Mouse (Mus musculus) stomach, postnatal 0 days (tissue): ENCODE results near the gene Cntnap2. TPM values are rescaled to one million over a fixed set of nuclear protein-coding genes. Genes with fewer than 3 reads are reported as not detected.

Experiments
- ATAC-seq: fragments of 200-750 bp; cut with Nextera tagmentation; 2 replicates; pipeline ENCODE4 v1.8.0; 2017; ENCODE audit not compliant: low FRiP score, low TSS enrichment
- DNase-seq: peaks from one replicate; pipeline ENCODE4 v3.0.0-alpha.2; 2016; ENCODE audit warnings: low spot score
- H3K27ac ChIP-seq: fragments of 300-500 bp; sonication (generic); replicated peaks from 2 replicates; pipeline ENCODE4 v1.5.1; 2014; ENCODE audit warnings: mild to moderate bottlenecking, control low read depth
- H3K27me3 ChIP-seq: fragments of 300-500 bp; sonication (generic); 2 replicates; pipeline ENCODE4 v1.6.1; 2014; ENCODE audit warnings: low read length; ENCODE audit not compliant: control insufficient read depth, insufficient read depth
- H3K36me3 ChIP-seq: fragments of 300-500 bp; sonication (generic); 2 replicates; pipeline ENCODE4 v1.6.1; 2014; ENCODE audit warnings: low read length, mixed read lengths; ENCODE audit not compliant: control insufficient read depth, insufficient read depth
- H3K4me1 ChIP-seq: fragments of 300-500 bp; sonication (generic); replicated peaks from 2 replicates; pipeline ENCODE4 v1.6.1; 2014; ENCODE audit warnings: antibody characterized with exemption; ENCODE audit not compliant: control insufficient read depth, insufficient read depth
- H3K4me2 ChIP-seq: fragments of 300-500 bp; sonication (generic); replicated peaks from 2 replicates; pipeline ENCODE4 v1.6.1; 2014; ENCODE audit warnings: low read depth, mild to moderate bottlenecking, control low read depth, moderate library complexity
- H3K4me3 ChIP-seq: fragments of 300-500 bp; sonication (generic); 2 replicates; pipeline ENCODE4 v1.5.1; 2014; ENCODE audit warnings: low read depth, low read length, control low read depth
- H3K9ac ChIP-seq: fragments of 300-500 bp; sonication (generic); 2 replicates; pipeline ENCODE4 v1.6.1; 2014; ENCODE audit warnings: mild to moderate bottlenecking, low read length, control low read depth, mixed read lengths
- H3K9me3 ChIP-seq: fragments of 300-500 bp; sonication (generic); 2 replicates; pipeline ENCODE4 v1.6.1; 2016; ENCODE audit warnings: low read length; ENCODE audit not compliant: control insufficient read depth
- CTCF ChIP-seq: IDR thresholded peaks from 2 replicates; pipeline ENCODE4 v1.5.1; 2016; ENCODE audit warnings: antibody characterized with exemption, low read depth, mild to moderate bottlenecking, moderate library complexity
- EP300 ChIP-seq: optimal IDR thresholded peaks from 2 replicates; pipeline ENCODE3; 2016; ENCODE audit warnings: antibody characterized with exemption
- WGBS: fragments of 180-500 bp; shearing (Covaris S2); extraction: QIAGEN DNeasy Blood & Tissue Kit; methylation state at CpG from one replicate; pipeline ENCODE4 v1.1.7; 2014; 5-methylcytosine and 5-hydroxymethylcytosine counted together
- polyA plus RNA-seq: library from polyadenylated mRNA; unstranded; fragments of >200 nt; fragmentation: Nextera tagmentation; extraction: Ambion mirVana; gene quantifications from 2 replicates; pipeline ENCODE4 v1.2.1, GENCODE M21; 2015

Cntnap2 gene
- polyA plus RNA-seq, 1 experiment from 2014 or later, result 0.55 TPM

GRCm38 (mm10) chr6:46696187-46696586 is 1637.0 kb downstream of the Cntnap2 start:
- Histone ChIP-seq H3K4me2 (no peak overlapping the region), H3K9ac (no peak overlapping the region), H3K36me3 (no peaks in the 10 kb centered on the region), H3K4me3 (no peak overlapping the region), H3K9me3 (no peaks in the 10 kb centered on the region), H3K27me3 (no peaks in the 10 kb centered on the region), H3K4me1 (no peaks in the 10 kb centered on the region), H3K27ac (no peak overlapping the region)
- 76% methylated on average over 1 of the region's 1 CpGs for WGBS
- DNase-seq, result no peak
- ATAC-seq, result no peak
- TF ChIP-seq CTCF (no peak), EP300 (no peak)

GRCm38 (mm10) chr6:46699343-46699742 is 1640.2 kb downstream of the Cntnap2 start:
- H3K9me3 ChIP-seq, result no peaks in the 10 kb centered on the region
- H3K9ac ChIP-seq, result no peak overlapping the region
- ATAC-seq (no peak), DNase-seq (no peak)
- no peaks in the 10 kb centered on the region for H3K36me3 ChIP-seq
- no peak overlapping the region for H3K4me3 ChIP-seq
- H3K27me3 ChIP-seq, result no peaks in the 10 kb centered on the region
- no peak for TF ChIP-seq CTCF
- no peak for TF ChIP-seq EP300
- 73% methylated on average over 2 of the region's 2 CpGs for WGBS
- no peak overlapping the region for H3K27ac ChIP-seq
- H3K4me2 ChIP-seq, result no peak overlapping the region
- no peaks in the 10 kb centered on the region for H3K4me1 ChIP-seq

- TF ChIP-seq EP300 (no peak), CTCF (no peak)
- H3K27me3 ChIP-seq, result no peaks in the 10 kb centered on the region
- no peaks in the 10 kb centered on the region for H3K4me1 ChIP-seq
- 57% methylated on average over 7 of the region's 7 CpGs for WGBS
- ATAC-seq (no peak), DNase-seq (no peak)
- H3K4me2 ChIP-seq, result no peak overlapping the region
- H3K9ac ChIP-seq, result no peak overlapping the region
- no peak overlapping the region for H3K4me3 ChIP-seq
- no peaks in the 10 kb centered on the region for H3K9me3 ChIP-seq
- H3K36me3 ChIP-seq, result no peaks in the 10 kb centered on the region
- no peak overlapping the region for H3K27ac ChIP-seq
Observed at GRCm38 (mm10) chr6:46704293-46705170, 1645.4 kb downstream of the Cntnap2 start.

DNA sequence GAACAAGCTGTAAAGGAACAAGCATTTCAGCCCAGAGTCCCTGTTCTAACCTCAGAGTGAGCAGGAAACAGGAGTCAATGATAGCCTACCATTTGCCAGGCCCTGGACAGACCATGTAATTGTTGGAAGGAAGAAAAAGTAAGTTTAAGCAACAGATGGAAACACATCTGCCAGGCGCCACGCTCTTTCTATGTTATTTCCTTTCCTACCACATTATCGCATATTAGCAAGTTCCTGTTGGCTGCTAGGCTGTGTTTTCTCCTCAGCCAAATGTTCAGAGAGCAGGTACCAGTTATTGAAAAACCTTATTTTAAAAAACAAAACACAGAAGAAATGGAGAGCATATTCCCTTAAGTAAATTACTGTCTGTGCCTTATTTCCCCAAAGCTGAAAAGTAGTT is 1646.8 kb downstream of the Cntnap2 start:
- H3K9ac ChIP-seq, result no peak overlapping the region
- no peaks in the 10 kb centered on the region for H3K27me3 ChIP-seq
- 97% methylated on average over 3 of the region's 3 CpGs for WGBS
- DNase-seq, result no peak
- TF ChIP-seq CTCF (no peak), EP300 (no peak)
- H3K4me3 ChIP-seq, result no peak overlapping the region
- no peak for ATAC-seq
- no peak overlapping the region for H3K27ac ChIP-seq
- no peak overlapping the region for H3K4me2 ChIP-seq
- H3K36me3 ChIP-seq, result no peaks in the 10 kb centered on the region
- H3K4me1 ChIP-seq, result no peaks in the 10 kb centered on the region
- no peaks in the 10 kb centered on the region for H3K9me3 ChIP-seq

DNA sequence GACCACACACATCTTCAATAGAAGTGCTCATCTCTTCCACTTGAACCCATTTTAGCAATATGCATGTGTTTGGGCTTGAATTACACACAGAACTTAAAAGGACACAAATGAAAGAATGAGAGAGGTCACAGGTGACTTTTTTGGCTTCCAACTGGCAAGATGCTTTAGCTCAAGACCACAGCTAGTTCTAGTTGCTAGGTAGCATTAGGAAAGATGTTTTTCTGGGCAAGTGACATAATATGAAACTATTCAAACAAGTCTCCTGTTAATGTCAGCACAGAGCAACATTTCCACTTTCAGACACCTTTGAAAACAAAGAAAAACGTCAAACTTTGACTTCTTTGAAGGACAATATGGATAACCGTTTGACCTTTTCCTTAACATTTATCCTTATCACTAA is 1657.4 kb downstream of the Cntnap2 start:
- H3K4me2 ChIP-seq, result no peak overlapping the region
- H3K27me3 ChIP-seq, result no peaks in the 10 kb centered on the region
- no peak for ATAC-seq
- H3K9ac ChIP-seq, result no peak overlapping the region
- H3K4me3 ChIP-seq, result no peak overlapping the region
- H3K9me3 ChIP-seq, result no peaks in the 10 kb centered on the region
- DNase-seq, result no peak
- TF ChIP-seq CTCF (no peak), EP300 (no peak)
- no peaks in the 10 kb centered on the region for H3K4me1 ChIP-seq
- 31% methylated on average over 2 of the region's 2 CpGs for WGBS
- no peaks in the 10 kb centered on the region for H3K36me3 ChIP-seq
- no peak overlapping the region for H3K27ac ChIP-seq

- no peak overlapping the region for H3K27ac ChIP-seq
- no peaks in the 10 kb centered on the region for H3K4me1 ChIP-seq
- H3K9me3 ChIP-seq, result no peaks in the 10 kb centered on the region
- H3K27me3 ChIP-seq, result no peaks in the 10 kb centered on the region
- no peak overlapping the region for H3K4me3 ChIP-seq
- no peak for TF ChIP-seq CTCF
- TF ChIP-seq EP300, result no peak
- no peaks in the 10 kb centered on the region for H3K36me3 ChIP-seq
- no peak overlapping the region for H3K4me2 ChIP-seq
- H3K9ac ChIP-seq, result no peak overlapping the region
- ATAC-seq (no peak), DNase-seq (no peak)
Observed at GRCm38 (mm10) chr6:46733794-46734193, 1674.6 kb downstream of the Cntnap2 start.
